Mouse (Mus musculus) ovary, adult 18-20 months (tissue): ENCODE data around the gene Engase.

Source experiments
- DNase-seq: peaks from one replicate; pipeline ENCODE4 v3.0.0; 2022; ENCODE audit warnings: low spot score, mixed read lengths

Gene Engase

DNA sequence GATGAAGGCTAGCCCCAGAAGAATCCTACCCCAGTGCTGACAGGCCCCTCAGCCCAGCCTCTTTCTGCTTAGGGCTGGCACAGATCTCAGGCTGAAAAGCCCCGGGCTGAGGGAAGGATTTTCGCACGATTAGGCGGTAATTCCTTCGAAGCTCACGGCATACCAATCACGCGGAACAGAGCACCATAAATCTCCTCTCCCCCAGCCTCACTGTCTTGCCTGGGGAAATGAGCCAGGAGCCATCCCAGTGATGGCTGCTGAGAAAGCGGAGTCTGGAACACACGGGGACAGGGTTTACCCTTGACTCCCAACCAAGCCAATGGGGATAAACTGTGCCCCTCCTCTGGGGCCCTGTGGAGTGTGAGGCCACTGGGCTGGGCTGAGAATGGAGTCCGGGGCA lies 48.4 kb downstream of the Engase start:
- DNase-seq: no peak

DNA sequence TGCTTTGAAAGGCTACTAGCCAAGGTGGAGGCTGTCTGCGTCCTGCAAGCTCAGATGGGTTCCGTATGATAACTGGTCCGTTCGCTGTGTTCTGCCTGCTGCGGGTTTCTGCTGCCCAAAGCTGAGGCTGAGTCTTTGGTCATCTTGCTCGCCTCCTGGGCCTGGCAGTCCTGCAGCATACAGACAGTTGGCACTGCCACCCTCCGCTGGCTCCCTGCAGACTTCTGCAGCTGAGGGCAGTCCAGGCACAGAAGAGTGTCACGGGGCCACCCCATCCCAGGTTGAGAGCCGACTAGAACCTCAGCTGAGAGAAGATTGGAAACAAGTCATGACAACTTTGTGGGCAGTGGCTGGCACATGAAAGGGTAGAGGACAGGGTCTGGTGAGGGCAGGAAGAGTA lies 52.1 kb downstream of the Engase start:
- no peak for DNase-seq

DNA sequence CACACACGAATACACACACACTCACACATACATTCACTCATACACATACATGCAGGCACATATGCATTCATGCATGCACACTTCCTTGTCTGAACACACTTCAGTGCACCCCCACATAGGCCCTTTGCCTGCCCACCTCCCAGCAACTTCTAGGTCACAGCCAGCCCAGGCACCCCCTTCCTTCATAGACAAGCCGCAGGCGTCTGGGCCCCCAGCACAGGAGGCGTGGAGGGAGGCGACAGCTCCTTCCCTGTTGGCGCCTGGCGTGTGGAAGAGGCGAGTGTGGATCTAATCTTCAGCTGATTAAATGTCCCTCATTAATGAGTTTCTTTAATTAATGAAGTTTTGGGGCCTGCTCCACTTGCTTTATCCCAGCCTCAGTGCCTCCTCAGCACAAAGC lies 53.7 kb downstream of the Engase start:
- DNase-seq: no peak

DNA sequence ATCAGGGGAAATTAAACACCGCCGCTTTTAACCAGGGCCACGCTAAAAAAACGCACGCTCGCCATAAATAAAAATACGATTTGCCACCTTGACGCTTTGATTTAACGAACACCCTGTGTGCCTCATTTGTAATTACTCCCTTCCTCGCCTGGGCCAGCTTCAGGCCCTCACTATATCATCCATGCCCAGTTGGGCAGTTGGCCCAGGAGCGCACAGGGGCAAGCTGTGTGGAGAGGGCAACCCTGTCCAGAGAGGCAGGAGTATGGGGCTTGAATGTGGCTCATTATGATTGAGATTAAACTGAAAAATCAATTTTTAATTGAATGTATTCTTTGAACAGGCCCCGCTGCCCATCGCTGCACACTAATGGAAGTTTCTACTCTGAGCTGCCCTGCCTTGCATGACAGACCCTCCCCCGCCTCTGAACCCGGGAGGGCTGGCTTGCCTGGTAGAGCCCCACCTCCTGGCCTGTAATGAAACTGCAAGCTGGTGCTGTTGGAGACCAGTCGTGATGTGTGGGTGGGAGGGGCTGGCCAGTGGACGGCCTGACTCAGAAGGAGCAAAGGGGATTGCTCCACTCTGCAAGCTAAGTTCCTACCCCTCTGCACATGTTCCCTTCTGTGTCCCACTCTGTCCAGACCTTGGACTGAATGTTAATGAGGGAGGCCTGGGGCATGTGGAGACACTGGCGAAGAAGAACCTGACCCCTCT lies 57.9 kb downstream of the Engase start:
- no peak for DNase-seq

DNA sequence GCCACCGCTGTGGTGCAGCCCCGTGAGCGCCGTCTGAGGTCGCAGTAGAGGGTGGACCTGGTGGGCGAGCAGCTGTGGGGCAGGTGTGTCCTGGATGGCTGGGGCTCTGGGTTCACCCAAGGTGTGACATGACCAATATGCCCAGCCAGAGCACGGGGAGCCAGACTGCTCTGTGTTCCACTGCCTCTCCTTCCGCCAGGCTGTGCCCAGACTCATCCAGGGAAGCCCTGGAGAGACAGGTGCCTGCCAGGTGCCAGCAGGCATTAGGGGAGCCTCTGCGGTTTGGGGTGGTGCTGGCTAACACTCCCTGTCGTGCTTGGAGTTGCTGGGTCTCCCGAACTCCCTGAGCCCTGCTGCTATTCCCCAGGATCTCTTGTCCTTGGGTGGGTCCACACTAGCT lies 61.4 kb downstream of the Engase start:
- no peak for DNase-seq
